Mouse (Mus musculus) spleen, adult 2 months (tissue): ENCODE results near the gene Gstm5. TPM values are rescaled to one million over a fixed set of nuclear protein-coding genes. Genes with fewer than 3 reads are reported as not detected.

Experiments
- DNase-seq, 2 experiments: peaks; one replicate each; pipeline versions ENCODE4 v3.0.0 to v3.0.0-alpha.2; 2012 to 2021; ENCODE audit warnings: low spot score in 2 of 2, low read depth in 1 of 2
- H3K27ac ChIP-seq: fragments of 200-500 bp; 2 replicates; pipeline ENCODE4 v1.5.1; 2012; ENCODE audit warnings: low read length, inconsistent platforms; ENCODE audit not compliant: insufficient read depth
- H3K27me3 ChIP-seq: fragments of 200-500 bp; 2 replicates; pipeline ENCODE4 v1.6.1; 2012; ENCODE audit warnings: mild to moderate bottlenecking, moderate library complexity, low read length, inconsistent platforms; ENCODE audit not compliant: control insufficient read depth, insufficient read depth
- H3K36me3 ChIP-seq: fragments of 200-500 bp; 2 replicates; pipeline ENCODE4 v1.6.1; 2012; ENCODE audit warnings: mild to moderate bottlenecking, low read length, inconsistent platforms; ENCODE audit not compliant: control insufficient read depth, insufficient read depth
- H3K4me1 ChIP-seq: fragments of 200-500 bp; 2 replicates; pipeline ENCODE4 v1.6.1; 2011; ENCODE audit warnings: inconsistent platforms; ENCODE audit not compliant: control insufficient read depth, insufficient read depth, insufficient read length
- H3K4me3 ChIP-seq: fragments of 200-500 bp; 2 replicates; pipeline ENCODE4 v1.5.1; 2011; ENCODE audit warnings: mild to moderate bottlenecking, inconsistent platforms; ENCODE audit not compliant: insufficient read depth, insufficient read length; ENCODE audit errors: extremely low read depth
- CTCF ChIP-seq: fragments of 200-500 bp; IDR thresholded peaks from 2 replicates; pipeline ENCODE4 v1.5.1; 2011; ENCODE audit warnings: mild to moderate bottlenecking, inconsistent platforms; ENCODE audit not compliant: insufficient read depth, insufficient read length, insufficient replicate concordance; ENCODE audit errors: extremely low read depth
- POLR2A ChIP-seq: fragments of 200-500 bp; IDR thresholded peaks from 2 replicates; pipeline ENCODE4 v1.6.1; 2011; ENCODE audit warnings: low read depth, low read length, inconsistent platforms
- WGBS: fragments of 180-500 bp; shearing (Covaris S2); methylation state at CpG from one replicate; pipeline ENCODE4 v1.1.7; 2018; 5-methylcytosine and 5-hydroxymethylcytosine counted together
- polyA plus RNA-seq: library from polyadenylated mRNA; depleted of rRNA; stranded (reverse); fragments of >200 nt; gene quantifications from 2 replicates; pipeline ENCODE4 v1.2.3, GENCODE M21; 2012

Gstm5 gene
- polyA plus RNA-seq, 1 experiment = 5.9 TPM

DNA sequence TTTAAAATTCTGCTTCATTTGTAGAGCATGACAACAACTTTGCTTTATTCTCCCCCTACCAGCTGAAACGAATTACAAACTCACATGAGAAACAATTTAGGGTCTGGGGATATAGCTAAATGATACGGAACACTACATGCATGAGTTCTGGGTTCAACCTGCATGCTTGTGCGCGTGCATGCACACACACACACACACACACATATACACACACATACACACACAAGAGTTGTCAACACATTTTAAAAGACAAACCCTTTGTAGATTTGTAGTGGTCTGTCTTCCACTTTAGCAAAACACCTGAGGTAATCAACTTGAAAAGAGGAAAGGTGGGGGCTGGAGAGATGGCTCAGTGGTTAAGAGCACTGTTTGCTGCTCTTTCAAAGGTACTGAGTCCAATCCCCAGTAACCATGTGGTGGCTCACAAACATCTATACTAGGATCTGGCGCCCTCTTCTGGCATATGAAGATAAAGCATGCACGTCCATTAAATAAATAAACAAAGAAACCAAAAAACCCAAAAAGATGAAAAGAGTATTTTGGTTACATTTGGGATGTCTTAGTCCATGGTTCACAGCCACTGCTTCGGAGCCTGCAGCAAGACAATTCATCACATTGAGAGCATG lies 22.3 kb downstream of the Gstm5 start:
- 61% methylated on average over 7 of the region's 7 CpGs for WGBS
- no peak for TF ChIP-seq CTCF
- no peak for TF ChIP-seq POLR2A
- DNase-seq = peak in 1 of 2 experiments; percentile 8
- no peaks in the 10 kb centered on the region for H3K27me3 ChIP-seq
- H3K36me3 ChIP-seq = no peaks in the 10 kb centered on the region
- no peaks in the 10 kb centered on the region for H3K4me1 ChIP-seq
- no peak overlapping the region for H3K4me3 ChIP-seq
- H3K27ac ChIP-seq = no peak overlapping the region

DNA sequence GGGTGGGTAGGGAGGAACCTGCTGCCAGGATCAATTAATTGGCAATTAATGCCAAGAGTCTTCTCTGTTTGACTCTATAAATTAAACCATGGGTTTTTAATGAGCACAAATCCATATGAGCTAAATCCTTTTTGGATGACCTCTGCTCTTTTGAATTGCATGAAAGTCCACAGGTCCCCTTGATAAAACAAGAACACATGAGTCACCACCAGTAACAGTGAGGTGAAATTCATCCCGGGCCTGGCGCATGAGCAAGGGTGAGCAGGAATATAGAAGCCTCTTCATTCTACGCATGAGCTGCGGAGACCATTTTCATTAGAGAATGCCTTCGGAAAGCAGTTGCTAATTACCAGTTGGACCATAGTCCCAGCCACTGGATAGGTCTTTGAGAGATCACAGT lies 24.7 kb downstream of the Gstm5 start:
- no peak overlapping the region for H3K27ac ChIP-seq
- 98% methylated on average over 5 of the region's 5 CpGs for WGBS
- H3K4me3 ChIP-seq = no peak overlapping the region
- TF ChIP-seq POLR2A = no peak
- TF ChIP-seq CTCF = no peak
- H3K4me1 ChIP-seq = no peaks in the 10 kb centered on the region
- no peaks in the 10 kb centered on the region for H3K27me3 ChIP-seq
- no peaks in the 10 kb centered on the region for H3K36me3 ChIP-seq
- no peak for DNase-seq

DNA sequence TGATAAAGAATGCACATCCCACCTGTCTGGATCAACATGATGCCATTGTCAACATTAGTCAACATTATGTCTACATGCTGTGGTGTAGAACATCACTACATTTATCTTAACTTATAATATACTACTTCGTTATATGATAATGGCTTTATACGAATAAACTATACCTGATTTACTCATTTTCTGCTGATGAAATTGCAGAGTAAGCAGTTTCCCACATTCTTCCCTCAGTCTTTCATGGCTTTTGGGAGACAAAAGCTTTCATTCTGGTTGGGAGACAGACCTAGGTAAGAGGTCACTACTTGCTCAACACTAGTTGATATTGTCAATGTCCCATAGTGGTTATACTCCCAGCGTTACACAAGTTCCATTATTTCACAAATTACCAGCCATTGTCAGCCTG lies 29.7 kb downstream of the Gstm5 start:
- Histone ChIP-seq H3K4me1 (no peaks in the 10 kb centered on the region), H3K36me3 (no peaks in the 10 kb centered on the region), H3K4me3 (no peak overlapping the region), H3K27ac (no peak overlapping the region), H3K27me3 (no peaks in the 10 kb centered on the region)
- WGBS = 94% methylated on average over 3 of the region's 3 CpGs
- TF ChIP-seq CTCF (no peak), POLR2A (no peak)
- no peak for DNase-seq

DNA sequence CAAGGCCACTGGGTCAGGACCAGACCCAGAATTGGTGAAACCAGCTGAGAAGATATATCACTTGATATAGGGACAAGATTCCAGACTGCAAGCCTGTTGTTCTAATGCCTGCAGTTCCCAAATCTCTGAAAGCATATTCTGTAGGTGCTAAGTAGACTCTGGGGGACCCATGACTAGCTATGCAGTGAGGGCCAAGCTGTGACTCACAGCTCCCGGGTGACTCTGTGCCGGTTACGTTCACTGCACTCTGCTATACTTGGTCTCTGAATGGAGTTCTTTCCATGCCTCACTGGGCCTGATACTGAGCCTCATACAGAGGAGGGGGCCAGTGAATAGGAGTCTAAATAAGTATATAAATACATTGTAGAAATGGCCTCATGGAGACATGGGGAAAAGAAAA lies 32.2 kb downstream of the Gstm5 start:
- Histone ChIP-seq H3K36me3 (no peaks in the 10 kb centered on the region), H3K4me3 (no peak overlapping the region), H3K27ac (no peak overlapping the region), H3K4me1 (peaks cover 2% of the 10 kb centered on the region; the same call in 1 of the 2 replicates), H3K27me3 (no peaks in the 10 kb centered on the region)
- TF ChIP-seq CTCF (no peak), POLR2A (no peak)
- no peak for DNase-seq
- 86% methylated on average over 3 of the region's 3 CpGs for WGBS

DNA sequence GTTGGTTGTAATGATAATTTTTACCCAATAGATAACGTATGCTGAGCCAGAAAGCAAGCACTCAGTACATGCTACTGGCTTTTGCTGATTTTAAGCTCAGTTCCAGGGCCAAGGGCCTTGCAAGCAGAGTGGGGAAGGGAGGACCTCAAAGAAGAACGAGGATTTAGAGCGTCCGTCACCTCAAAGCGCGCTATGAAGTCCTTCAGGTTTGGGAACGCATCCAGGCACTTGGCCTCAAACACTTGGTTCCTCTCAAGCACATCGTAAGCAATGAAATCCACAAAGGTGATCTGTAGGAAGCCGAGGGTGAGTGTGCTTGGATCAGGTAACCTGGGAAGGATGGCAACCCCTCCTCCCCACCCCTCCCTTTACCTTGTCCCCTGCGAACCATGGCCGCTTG lies 33.1 kb downstream of the Gstm5 start:
- H3K27me3 ChIP-seq = no peaks in the 10 kb centered on the region
- peaks cover 2% of the 10 kb centered on the region; the same call in 1 of the 2 replicates for H3K4me1 ChIP-seq
- H3K4me3 ChIP-seq = no peak overlapping the region
- DNase-seq = no peak
- no peak for TF ChIP-seq CTCF
- no peak for TF ChIP-seq POLR2A
- no peaks in the 10 kb centered on the region for H3K36me3 ChIP-seq
- no peak overlapping the region for H3K27ac ChIP-seq
- 94% methylated on average over 11 of the region's 11 CpGs for WGBS

DNA sequence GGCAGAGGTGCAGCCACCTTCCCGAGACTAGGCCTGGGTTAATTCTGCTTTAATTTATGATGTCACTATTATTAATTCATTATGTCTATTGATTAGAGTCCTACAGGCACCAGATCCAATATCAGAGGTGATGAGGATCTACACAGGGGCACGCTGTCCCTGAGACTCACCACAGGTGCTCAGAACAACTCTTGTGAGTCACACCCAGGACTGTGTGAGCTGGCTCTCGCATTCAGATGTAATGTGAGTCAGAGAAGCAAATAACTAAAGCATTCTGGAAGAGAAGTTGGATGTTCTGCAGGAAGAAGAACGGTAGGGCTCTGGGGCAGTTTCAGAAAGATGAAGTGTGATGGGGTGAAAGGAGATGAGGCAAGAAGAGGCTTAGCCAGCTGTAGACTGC lies 33.6 kb downstream of the Gstm5 start:
- Histone ChIP-seq H3K36me3 (no peaks in the 10 kb centered on the region), H3K4me3 (no peak overlapping the region), H3K27me3 (no peaks in the 10 kb centered on the region), H3K4me1 (peaks cover 2% of the 10 kb centered on the region; the same call in 1 of the 2 replicates), H3K27ac (no peak overlapping the region)
- no peak for DNase-seq
- TF ChIP-seq POLR2A = no peak
- TF ChIP-seq CTCF = no peak
- 85% methylated on average over 4 of the region's 4 CpGs for WGBS

DNA sequence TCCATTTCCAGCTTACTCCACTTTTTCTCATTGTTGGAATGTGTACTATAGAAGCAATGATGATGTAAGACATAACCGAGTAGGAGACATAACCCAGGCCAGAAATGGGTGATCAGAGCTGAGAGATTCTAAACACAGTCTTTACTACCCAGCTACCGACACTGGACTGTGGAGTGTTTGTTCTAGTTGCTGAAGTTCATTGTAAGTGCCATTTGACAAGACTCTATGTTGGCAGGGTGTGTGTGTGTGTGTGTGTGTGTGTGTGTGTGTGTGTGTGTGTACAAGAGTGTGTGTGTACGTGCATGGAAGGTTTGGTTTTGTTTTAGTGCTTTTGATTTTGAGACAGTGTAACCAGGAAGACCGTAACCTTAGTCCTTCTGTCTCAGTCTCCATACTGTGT lies 34.1 kb downstream of the Gstm5 start:
- no peaks in the 10 kb centered on the region for H3K27me3 ChIP-seq

More for the DNA sequence above, 34.1 kb downstream of the Gstm5 start:
- Histone ChIP-seq H3K36me3 (no peaks in the 10 kb centered on the region), H3K4me3 (no peak overlapping the region), H3K4me1 (peaks cover 2% of the 10 kb centered on the region; the same call in 1 of the 2 replicates), H3K27ac (no peak overlapping the region)
- DNase-seq = no peak
- no peak for TF ChIP-seq CTCF
- TF ChIP-seq POLR2A = no peak
- 91% methylated on average over 4 of the region's 4 CpGs for WGBS
